In genomic region chr14:18506168-18506567, GRCm38 (mm10) we compare ENCODE assay signal across 9 mouse cellular contexts.
DNase-seq lines count a peak whose midpoint lies in the region; ATAC-seq lines count a peak whose summit lies in the region.
"Had no signal": no experiment of that assay in that cellular context is flagged by ENCODE, and none has a peak within 500 bp of the region (broad histone marks: within the 10 kb centered on the region; RNA-seq: fewer than 3 reads in every experiment).

No protein-coding gene starts in this region.

- no peak overlapping the region for H3K27ac ChIP-seq in midbrain, embryonic 11.5 days (ENCODE audit: low read depth, low read length)
- H3K27ac ChIP-seq in midbrain, embryonic 13.5 days, result no peak overlapping the region
- H3K27ac ChIP-seq in forebrain, embryonic 13.5 days, result no peak overlapping the region
- H3K27ac ChIP-seq: liver, embryonic 15.5 days had no signal

- H3K9me3 ChIP-seq in midbrain, embryonic 11.5 days (ENCODE audit: control insufficient read depth, low read length), result no peaks in the 10 kb centered on the region
- no peaks in the 10 kb centered on the region for H3K9me3 ChIP-seq in midbrain, embryonic 13.5 days
- no peaks in the 10 kb centered on the region for H3K9me3 ChIP-seq in forebrain, embryonic 13.5 days (replicated peaks)
- H3K9me3 ChIP-seq: liver, embryonic 15.5 days had no signal

- no peak overlapping the region for H3K4me3 ChIP-seq in midbrain, embryonic 11.5 days (ENCODE audit: low read depth, low read length)
- H3K4me3 ChIP-seq in midbrain, embryonic 13.5 days (replicated peaks), result no peak overlapping the region
- H3K4me3 ChIP-seq in forebrain, embryonic 13.5 days, result no peak overlapping the region
- H3K4me3 ChIP-seq: liver, embryonic 15.5 days had no signal

- no peaks in the 10 kb centered on the region for H3K27me3 ChIP-seq in midbrain, embryonic 11.5 days (ENCODE audit: control insufficient read depth, insufficient read depth, low read length)
- no peaks in the 10 kb centered on the region for H3K27me3 ChIP-seq in midbrain, embryonic 13.5 days
- H3K27me3 ChIP-seq in forebrain, embryonic 13.5 days, result no peaks in the 10 kb centered on the region
- H3K27me3 ChIP-seq: liver, embryonic 15.5 days had no signal

- no peak overlapping the region for H3K4me2 ChIP-seq in midbrain, embryonic 11.5 days
- no peak overlapping the region for H3K4me2 ChIP-seq in midbrain, embryonic 13.5 days (replicated peaks)
- no peak overlapping the region for H3K4me2 ChIP-seq in forebrain, embryonic 13.5 days
- H3K4me2 ChIP-seq: liver, embryonic 15.5 days had no signal

- H3K4me1 ChIP-seq in midbrain, embryonic 11.5 days (ENCODE audit: control insufficient read depth, insufficient read depth, low read length), result no peaks in the 10 kb centered on the region
- H3K4me1 ChIP-seq in midbrain, embryonic 13.5 days (replicated peaks), result no peaks in the 10 kb centered on the region
- no peaks in the 10 kb centered on the region for H3K4me1 ChIP-seq in forebrain, embryonic 13.5 days
- H3K4me1 ChIP-seq: liver, embryonic 15.5 days had no signal

- 0 out of 2 replicates have a peak, but pooled peaks have one; percentile 42 for ATAC-seq in midbrain, embryonic 11.5 days (ENCODE audit: low FRiP score)
- no peak for ATAC-seq in midbrain, embryonic 13.5 days
- peak; percentile 37; the same call in 1 of the 2 replicates for ATAC-seq in forebrain, embryonic 13.5 days

- intact Hi-C loops in left cerebral cortex, postnatal 25 days (cut with DNase I), result loop anchor here (5.0 to 10.0 kb wide), 3 partner anchors 266 to 509 kb away; partner anchors contain the start of gene Ube2e2

- no peaks in the 10 kb centered on the region for H3K36me3 ChIP-seq in midbrain, embryonic 11.5 days (ENCODE audit: control insufficient read depth, insufficient read depth, low read length)
- H3K36me3 ChIP-seq in midbrain, embryonic 13.5 days, result no peaks in the 10 kb centered on the region
- H3K36me3 ChIP-seq in forebrain, embryonic 13.5 days (ENCODE audit: poor library complexity, severe bottlenecking), result no peaks in the 10 kb centered on the region
- H3K36me3 ChIP-seq: liver, embryonic 15.5 days had no signal

- 74% methylated on average over 4 of the region's 4 CpGs for whole genome bisulfite sequencing in midbrain, embryonic 11.5 days
- WGBS in midbrain, embryonic 13.5 days, result 71% methylated on average over 4 of the region's 4 CpGs
- 65% methylated on average over 4 of the region's 4 CpGs for WGBS in forebrain, embryonic 13.5 days

- DNase-seq in embryo, embryonic 10 days (ENCODE audit: low spot score), result peak; percentile 36
- no peak for DNase-seq in embryo, embryonic 9.5 days (ENCODE audit: extremely low spot score)
- DNase-seq in midbrain, embryonic 11.5 days (ENCODE audit: low spot score, missing footprints), result no peak
- peak; percentile 37 to 75 for DNase-seq in left cerebral cortex, postnatal 25 days (ENCODE audit: low spot score in 2 of 2)
- DNase-seq in testis, postnatal 14 days (ENCODE audit: low spot score), result no peak
- DNase-seq in urinary bladder, postnatal 36 days (ENCODE audit: low spot score in 2 of 2), result no peak

- no peak overlapping the region for H3K9ac ChIP-seq in midbrain, embryonic 11.5 days (ENCODE audit: low read length)
- no peak overlapping the region for H3K9ac ChIP-seq in midbrain, embryonic 13.5 days (replicated peaks)
- H3K9ac ChIP-seq in forebrain, embryonic 13.5 days, result no peak overlapping the region
- H3K9ac ChIP-seq: liver, embryonic 15.5 days had no signal

Comparison
In these comparisons a context has a peak if more than half of its experiments do, and no peak if none do; other contexts are left out.
1. DNase-seq: peak in embryo, embryonic 10 days (single experiment) and left cerebral cortex, postnatal 25 days (2 of 2); none in embryo, embryonic 9.5 days (single experiment), midbrain, embryonic 11.5 days (single experiment), testis, postnatal 14 days (single experiment) and urinary bladder, postnatal 36 days (0 of 2).